Mouse (Mus musculus) heart, postnatal 0 days (tissue): ENCODE measurements at regions not wholly inside any gene's neighbourhood (a gene's known extent, or its start where the extent isn't known, plus 50 kb on each side); places are given as distances from the start of the nearest gene placed in this dataset.

ENCODE experiments used
- CTCF ChIP-seq: IDR thresholded peaks from 2 replicates; pipeline ENCODE4 v1.5.1; 2016; ENCODE audit warnings: antibody characterized with exemption, control low read depth, low read depth
- EP300 ChIP-seq: IDR thresholded peaks from 2 replicates; pipeline ENCODE4 v1.6.1; 2016; ENCODE audit warnings: antibody characterized with exemption, low read depth

DNA sequence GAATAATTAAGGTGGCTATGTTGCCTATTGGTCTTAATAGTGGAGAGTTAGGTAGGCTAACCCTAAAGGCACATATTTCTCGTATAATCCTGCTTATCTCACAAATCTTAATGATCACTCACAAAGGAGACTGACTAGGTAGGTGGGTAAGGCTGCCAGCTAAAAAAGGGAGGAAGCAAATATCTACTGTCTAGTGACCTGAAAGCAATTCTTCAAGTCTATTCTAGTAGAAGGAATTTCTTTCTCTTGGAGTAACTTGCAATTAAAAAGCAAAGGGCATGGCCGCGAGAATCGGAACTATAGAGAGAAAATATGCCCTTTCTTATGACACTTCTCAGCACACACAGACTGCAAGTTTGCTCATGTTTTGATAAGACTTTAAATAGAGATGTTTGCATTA is 201.6 kb downstream of the C1d start:
- no peak for TF ChIP-seq CTCF
- TF ChIP-seq EP300 = no peak
